Mouse (Mus musculus): ENCODE data around the gene Tbc1d22b. TPM values are rescaled to one million over a fixed set of nuclear protein-coding genes. Genes with fewer than 3 reads are reported as not detected.

Gene Tbc1d22b
- polyA plus RNA-seq (2012; rRNA removed): 15.5 and 17.7 TPM in 2 replicates

DNA sequence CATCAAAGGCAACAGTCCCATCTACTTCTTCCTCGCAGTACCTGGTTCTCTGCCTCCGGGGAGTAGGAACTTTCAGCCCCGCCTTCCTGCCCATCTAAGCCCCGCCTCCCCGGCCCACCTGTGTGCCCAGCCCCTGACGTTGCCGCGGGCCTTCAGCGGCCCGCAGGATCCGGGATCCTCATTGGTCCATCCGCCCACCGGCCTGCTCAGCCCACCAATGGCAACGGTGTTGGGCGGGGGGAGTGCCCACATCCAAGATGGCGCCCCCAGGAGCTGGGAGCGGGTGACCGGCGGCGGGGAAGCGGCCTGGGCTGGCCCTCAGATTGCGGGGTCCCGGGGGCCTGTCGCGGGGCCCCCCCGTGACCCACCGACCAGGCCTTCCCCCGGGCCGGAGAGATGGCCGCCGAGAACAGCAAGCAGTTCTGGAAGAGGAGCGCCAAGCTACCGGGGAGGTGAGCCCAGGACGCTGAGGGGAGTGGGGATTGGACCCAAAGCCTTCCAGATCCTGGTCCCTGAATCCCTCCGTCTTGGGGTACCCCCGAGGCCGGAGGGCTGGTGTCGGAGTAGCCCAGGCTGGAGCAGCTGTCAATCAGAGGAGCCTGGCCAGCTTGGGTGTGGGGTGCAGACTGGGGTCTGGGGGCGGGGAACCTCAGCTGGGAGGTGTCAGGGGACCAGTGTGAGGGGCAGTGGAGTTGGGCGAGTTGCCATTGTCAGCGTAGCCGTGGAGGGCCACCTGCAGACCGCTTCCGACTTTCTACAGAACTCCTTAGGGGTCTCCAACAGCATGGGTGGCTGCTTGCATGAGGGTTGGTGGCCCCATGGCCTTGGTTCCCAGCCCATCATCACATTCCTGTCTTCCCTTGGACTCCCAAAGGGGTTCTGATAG, at the start of gene Tbc1d22b, which contains the start of gene Gm17657:
Tbc1d22b (plus strand) TSS at position 243 of the 886 bp plus-strand sequence.
Gm17657 (minus strand) TSS at position 96 of the 886 bp plus-strand sequence.
- Histone ChIP-seq H3K4me1 (ENCODE audit: control insufficient read depth, insufficient read depth, insufficient read length) (peaks cover 7% of the 10 kb centered on the region; the same call in 1 of the 2 replicates), H3K36me3 (ENCODE audit: control insufficient read depth, insufficient read depth, low read length) (no peaks in the 10 kb centered on the region), H3K4me3 (ENCODE audit: extremely low read depth, insufficient read depth, insufficient read length) (peak within 1 kb of the TSS; percentile 78), H3K27me3 (ENCODE audit: control insufficient read depth, insufficient read depth, low read length) (no peaks in the 10 kb centered on the region), H3K27ac (ENCODE audit: insufficient read depth, low read length) (peak within 1 kb of the TSS; percentile 52)
- DNase-seq (ENCODE audit: low read depth in 1 of 2, low spot score in 2 of 2): peak; percentile 92 to 97
- peak; percentile 27; the same call in 1 of the 2 replicates for TF ChIP-seq POLR2A (IDR thresholded peaks at IDR 0.05; ENCODE audit: low read depth, low read length)
- no peak for TF ChIP-seq CTCF (IDR thresholded peaks at IDR 0.05; ENCODE audit: extremely low read depth, insufficient read depth, insufficient read length, insufficient replicate concordance)
- under 1% methylated on average over 44 of the region's 44 CpGs for WGBS

DNA sequence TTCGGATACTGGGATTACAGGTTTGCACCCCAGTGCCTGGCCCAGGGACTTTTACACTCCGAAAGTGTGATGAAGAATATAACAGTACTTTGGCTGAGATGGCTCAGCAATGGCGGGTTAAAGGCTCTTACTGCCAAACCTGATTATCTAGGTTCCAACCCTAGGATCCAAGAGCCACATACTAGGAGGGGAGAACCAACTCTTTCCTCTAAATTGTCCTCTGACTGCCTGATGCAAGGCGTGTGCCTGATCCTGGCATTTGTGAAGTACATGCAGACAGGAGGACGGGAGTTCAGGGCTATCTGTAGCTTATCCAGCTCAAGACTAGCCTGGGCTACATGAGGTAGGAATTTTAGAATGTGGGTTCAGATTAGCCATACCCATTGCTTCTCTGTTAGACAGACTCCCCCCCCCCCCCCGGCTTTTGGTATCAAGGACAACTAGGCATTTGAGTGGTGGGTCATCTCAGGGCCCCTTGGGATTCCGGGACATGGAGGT, 49.3 kb upstream of the Tbc1d22b start:
- peaks cover 25% of the 10 kb centered on the region for H3K4me1 ChIP-seq (ENCODE audit: control insufficient read depth, insufficient read depth, insufficient read length)
- no peaks in the 10 kb centered on the region for H3K27me3 ChIP-seq (ENCODE audit: control insufficient read depth, insufficient read depth, low read length)
- no peak overlapping the region for H3K4me3 ChIP-seq (ENCODE audit: extremely low read depth, insufficient read depth, insufficient read length)
- TF ChIP-seq POLR2A (IDR thresholded peaks at IDR 0.05; ENCODE audit: low read depth, low read length) (no peak), CTCF (IDR thresholded peaks at IDR 0.05; ENCODE audit: extremely low read depth, insufficient read depth, insufficient read length, insufficient replicate concordance) (no peak)
- no peak overlapping the region for H3K27ac ChIP-seq (ENCODE audit: insufficient read depth, low read length)
- H3K36me3 ChIP-seq (ENCODE audit: control insufficient read depth, insufficient read depth, low read length): no peaks in the 10 kb centered on the region
- 53% methylated on average over 7 of the region's 7 CpGs for WGBS
- no peak for DNase-seq (ENCODE audit: low read depth in 1 of 2, low spot score in 2 of 2)

DNA sequence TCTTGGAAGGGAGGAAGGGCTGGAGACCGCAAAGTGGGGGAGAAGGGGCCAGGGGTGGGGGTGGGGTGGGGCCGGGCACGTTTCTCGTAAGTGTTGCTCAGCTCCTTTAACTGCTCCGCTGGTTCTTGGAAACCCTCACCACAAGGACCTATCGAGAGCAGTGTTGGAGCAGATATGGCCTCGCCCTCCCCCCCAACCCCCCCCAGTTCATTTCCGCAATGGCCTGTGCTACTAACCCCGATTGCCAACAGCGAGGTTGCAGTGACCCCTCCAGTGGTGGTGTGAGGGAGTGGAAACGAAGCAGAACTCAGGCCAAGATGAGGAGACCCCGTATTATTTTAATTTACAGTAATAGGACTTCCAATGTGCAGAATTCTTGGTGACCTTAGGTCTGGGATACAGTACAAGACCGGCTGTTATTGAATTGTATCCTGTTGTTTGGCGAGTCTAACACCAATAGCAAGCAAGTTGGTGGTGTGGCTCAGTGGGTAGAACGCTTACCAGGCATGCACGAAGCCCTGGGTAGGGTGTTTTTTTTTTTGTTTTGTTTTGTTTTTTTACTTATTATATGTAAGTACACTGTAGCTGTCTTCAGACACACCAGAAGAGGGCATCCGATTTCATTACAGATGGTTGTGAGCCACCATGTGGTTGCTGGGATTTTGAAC, 48.6 kb upstream of the Tbc1d22b start:
- Histone ChIP-seq H3K27ac (ENCODE audit: insufficient read depth, low read length) (no peak overlapping the region), H3K4me3 (ENCODE audit: extremely low read depth, insufficient read depth, insufficient read length) (no peak overlapping the region), H3K27me3 (ENCODE audit: control insufficient read depth, insufficient read depth, low read length) (no peaks in the 10 kb centered on the region), H3K4me1 (ENCODE audit: control insufficient read depth, insufficient read depth, insufficient read length) (peaks cover 25% of the 10 kb centered on the region), H3K36me3 (ENCODE audit: control insufficient read depth, insufficient read depth, low read length) (no peaks in the 10 kb centered on the region)
- 13% methylated on average over 17 of the region's 17 CpGs for WGBS
- DNase-seq (ENCODE audit: low read depth in 1 of 2, low spot score in 2 of 2): no peak
- TF ChIP-seq POLR2A (IDR thresholded peaks at IDR 0.05; ENCODE audit: low read depth, low read length): no peak
- no peak for TF ChIP-seq CTCF (IDR thresholded peaks at IDR 0.05; ENCODE audit: extremely low read depth, insufficient read depth, insufficient read length, insufficient replicate concordance)

DNA sequence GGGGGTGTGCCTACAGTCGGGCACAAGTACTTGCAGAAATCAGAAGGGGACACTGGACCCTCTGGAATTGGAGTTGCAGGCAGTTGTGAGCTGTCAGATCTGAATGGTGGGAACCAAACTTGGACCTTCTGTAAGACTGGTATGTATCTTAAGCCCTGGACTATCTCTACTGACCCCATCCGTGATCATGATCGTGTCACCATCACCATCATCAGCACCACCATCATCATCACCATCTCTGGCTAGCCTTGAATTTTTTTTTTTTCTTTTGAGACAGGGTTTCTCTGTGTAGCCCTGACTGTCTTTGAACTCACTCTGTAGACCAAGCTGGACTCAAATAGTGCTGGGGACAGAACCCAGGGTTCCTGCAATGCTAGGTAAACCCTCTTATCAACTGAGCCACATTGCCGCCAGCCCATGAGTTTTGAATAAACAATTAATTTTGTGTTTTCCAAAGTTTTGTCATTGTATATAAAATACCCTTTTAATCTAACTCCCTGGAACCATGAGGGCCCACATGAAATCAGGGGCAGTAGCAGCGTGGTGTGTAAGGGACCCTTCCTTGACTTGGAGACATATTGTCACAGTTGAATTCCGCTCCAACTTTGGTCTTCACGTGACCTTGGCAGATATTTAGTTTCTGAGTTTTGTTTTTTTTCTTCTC, 47.4 kb upstream of the Tbc1d22b start:
- WGBS: 69% methylated on average over 7 of the region's 7 CpGs
- no peaks in the 10 kb centered on the region for H3K27me3 ChIP-seq (ENCODE audit: control insufficient read depth, insufficient read depth, low read length)
- TF ChIP-seq CTCF (IDR thresholded peaks at IDR 0.05; ENCODE audit: extremely low read depth, insufficient read depth, insufficient read length, insufficient replicate concordance) (no peak), POLR2A (IDR thresholded peaks at IDR 0.05; ENCODE audit: low read depth, low read length) (no peak)
- peaks cover 19% of the 10 kb centered on the region for H3K4me1 ChIP-seq (ENCODE audit: control insufficient read depth, insufficient read depth, insufficient read length)
- H3K4me3 ChIP-seq (ENCODE audit: extremely low read depth, insufficient read depth, insufficient read length): no peak overlapping the region
- no peak for DNase-seq (ENCODE audit: low read depth in 1 of 2, low spot score in 2 of 2)
- no peaks in the 10 kb centered on the region for H3K36me3 ChIP-seq (ENCODE audit: control insufficient read depth, insufficient read depth, low read length)
- H3K27ac ChIP-seq (ENCODE audit: insufficient read depth, low read length): peak overlapping the region; percentile 50; the same call in 1 of the 2 replicates

DNA sequence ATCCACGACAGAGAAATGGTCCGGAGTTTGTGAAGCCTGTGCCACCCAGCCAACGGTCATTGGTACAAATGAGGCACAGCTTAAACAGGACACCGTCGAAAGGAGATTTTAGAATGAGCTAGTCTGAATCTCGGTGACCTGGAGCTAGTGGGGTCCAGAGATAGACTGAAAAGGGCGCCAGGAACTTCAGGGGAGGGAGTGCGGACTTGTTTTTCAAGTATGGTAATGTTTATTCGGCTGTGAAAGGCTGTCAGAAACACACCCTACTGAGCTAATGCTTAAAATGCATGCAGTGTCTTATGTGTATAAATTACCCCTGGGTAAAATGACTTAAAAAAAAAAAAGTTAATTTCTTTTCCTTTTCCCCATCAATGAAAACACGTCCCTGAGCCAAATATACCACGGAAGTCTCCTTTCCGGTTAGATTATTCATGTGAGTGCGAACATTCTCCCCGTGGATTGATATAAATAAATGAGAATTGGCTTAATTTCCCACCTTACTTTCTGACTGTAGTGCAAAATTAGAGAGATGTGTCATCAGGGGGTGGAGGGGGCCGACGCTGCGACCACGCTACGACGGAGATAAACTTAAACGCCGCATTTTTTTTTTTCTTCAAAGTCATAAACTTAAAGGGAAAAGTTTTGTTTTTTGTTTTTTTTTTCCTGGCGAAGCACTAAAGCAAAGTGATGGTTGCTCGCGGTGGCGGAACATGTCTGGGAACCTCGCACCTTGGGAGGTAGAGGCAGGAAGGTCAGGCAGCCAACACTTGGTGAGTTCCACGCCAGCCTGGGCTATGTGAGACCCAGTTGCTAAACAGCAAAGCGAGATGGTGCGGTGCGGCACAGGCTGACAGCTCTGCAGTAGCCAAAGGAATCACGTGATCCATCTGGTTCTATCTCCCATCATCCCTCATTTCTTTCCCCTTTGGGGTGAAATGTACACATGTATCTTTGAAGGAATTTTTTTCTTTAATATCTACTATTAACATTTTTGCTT, 46.6 kb upstream of the Tbc1d22b start:
- H3K27ac ChIP-seq (ENCODE audit: insufficient read depth, low read length): peak overlapping the region; percentile 50; the same call in 1 of the 2 replicates

More for the DNA sequence above, 46.6 kb upstream of the Tbc1d22b start:
- Histone ChIP-seq H3K27me3 (ENCODE audit: control insufficient read depth, insufficient read depth, low read length) (no peaks in the 10 kb centered on the region), H3K4me1 (ENCODE audit: control insufficient read depth, insufficient read depth, insufficient read length) (peaks cover 17% of the 10 kb centered on the region), H3K36me3 (ENCODE audit: control insufficient read depth, insufficient read depth, low read length) (no peaks in the 10 kb centered on the region), H3K4me3 (ENCODE audit: extremely low read depth, insufficient read depth, insufficient read length) (peak overlapping the region; percentile 35)
- no peak for DNase-seq (ENCODE audit: low read depth in 1 of 2, low spot score in 2 of 2)
- TF ChIP-seq POLR2A (IDR thresholded peaks at IDR 0.05; ENCODE audit: low read depth, low read length): no peak
- no peak for TF ChIP-seq CTCF (IDR thresholded peaks at IDR 0.05; ENCODE audit: extremely low read depth, insufficient read depth, insufficient read length, insufficient replicate concordance)
- 18% methylated on average over 32 of the region's 32 CpGs for WGBS
